Mouse (Mus musculus) right cerebral cortex, adult 18-20 months (tissue): Measurements from ENCODE around the gene Pip5k1b.

Source experiments
- DNase-seq: peaks from one replicate; pipeline ENCODE4 v3.0.0; 2022; ENCODE audit warnings: mixed read lengths

Pip5k1b gene

GRCm38 (mm10) chr19:24408863-24409564 is 146.7 kb downstream of the Pip5k1b start:
- DNase-seq, result no peak

GRCm38 (mm10) chr19:24404716-24405115 is 151.0 kb downstream of the Pip5k1b start:
- no peak for DNase-seq

GRCm38 (mm10) chr19:24403245-24403644 is 152.4 kb downstream of the Pip5k1b start:
- DNase-seq, result no peak

GRCm38 (mm10) chr19:24393920-24394319 is 161.8 kb downstream of the Pip5k1b start:
- no peak for DNase-seq

- DNase-seq, result no peak
These were observed 164.0 kb downstream of the Pip5k1b start for GRCm38 (mm10) chr19:24391519-24392251.

DNA sequence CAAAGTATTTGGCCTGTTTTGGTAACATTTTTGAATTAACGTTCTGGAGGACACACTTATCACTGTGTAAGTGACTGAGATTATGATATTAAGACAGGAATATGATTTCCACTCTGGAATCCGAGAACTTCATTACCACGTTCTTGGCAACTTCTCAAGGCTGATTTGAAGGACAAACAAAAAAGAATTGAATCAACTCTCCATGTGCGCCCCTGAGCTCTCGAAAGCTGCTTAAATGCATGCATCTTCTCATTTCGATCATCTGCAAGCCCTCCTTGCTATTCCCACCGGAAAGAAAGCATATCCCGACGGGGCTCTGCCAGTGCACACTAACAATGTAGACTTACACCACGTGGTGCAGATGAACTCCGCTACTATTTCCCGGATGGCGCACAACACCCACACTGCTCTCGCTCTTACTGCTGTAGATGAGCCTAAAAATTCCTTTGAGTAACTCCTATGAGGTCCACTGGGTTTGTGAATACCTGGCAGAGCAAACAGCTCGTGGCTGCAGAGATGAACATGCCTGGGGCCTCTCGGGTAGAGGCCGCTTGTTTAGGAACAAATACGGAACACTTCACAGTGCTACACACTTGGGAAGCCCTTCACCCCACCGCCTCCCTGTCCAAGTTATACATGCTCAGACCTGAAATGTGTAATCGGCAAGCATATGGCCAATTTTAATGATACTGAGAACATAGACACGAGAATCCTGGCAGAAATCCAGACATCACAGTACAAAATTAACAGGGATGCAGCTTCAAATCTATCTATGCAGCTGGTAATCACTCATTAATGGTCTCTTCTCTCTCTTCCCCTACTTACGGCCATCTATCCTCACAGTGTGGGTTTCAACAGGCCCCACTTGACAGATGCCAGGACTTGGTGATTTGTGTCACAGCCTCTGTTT is 168.5 kb downstream of the Pip5k1b start:
- no peak for DNase-seq

GRCm38 (mm10) chr19:24378470-24378869 is 177.2 kb downstream of the Pip5k1b start:
- DNase-seq, result no peak

DNA sequence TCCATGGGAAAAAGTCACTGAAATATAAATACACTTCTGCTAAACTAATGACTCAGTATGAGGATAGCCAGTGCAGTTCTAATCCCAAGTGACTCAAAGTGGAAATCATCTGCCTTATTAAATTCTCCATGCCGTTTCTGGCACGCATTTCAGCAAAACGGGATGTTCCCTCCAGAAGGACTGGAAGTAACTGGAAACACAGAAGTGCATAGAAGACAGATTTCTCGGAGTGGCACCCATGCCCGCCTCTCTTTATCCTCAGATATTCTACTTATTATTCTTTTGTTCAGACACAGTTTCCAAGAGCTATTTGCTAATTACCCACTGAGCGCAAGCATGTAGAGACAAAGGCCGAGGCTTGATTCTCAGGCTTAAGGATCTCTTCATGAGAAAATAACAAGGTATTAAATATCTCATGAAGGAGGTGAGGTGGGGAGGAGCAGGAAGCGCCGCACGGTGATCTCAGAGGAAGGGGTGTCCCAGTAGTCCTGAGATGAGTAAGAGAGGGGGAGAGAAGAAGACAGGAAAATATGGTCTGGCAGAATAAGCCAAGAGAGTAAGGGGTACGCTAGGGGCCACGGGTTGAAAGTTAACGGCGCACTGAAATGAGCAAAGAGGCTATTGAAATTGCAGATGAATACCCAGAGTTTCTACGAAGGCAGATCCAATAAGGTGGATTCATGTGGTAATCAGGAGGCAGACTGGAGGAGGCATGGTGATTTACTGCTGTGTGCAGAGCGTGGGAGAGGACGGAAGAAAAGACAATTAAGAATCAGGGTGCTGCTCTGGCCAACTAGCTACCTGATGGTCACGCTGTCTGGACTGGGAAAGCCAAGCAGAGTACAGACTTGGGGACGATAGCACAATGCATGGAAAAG is 183.7 kb downstream of the Pip5k1b start:
- peak; percentile 17 for DNase-seq

DNA sequence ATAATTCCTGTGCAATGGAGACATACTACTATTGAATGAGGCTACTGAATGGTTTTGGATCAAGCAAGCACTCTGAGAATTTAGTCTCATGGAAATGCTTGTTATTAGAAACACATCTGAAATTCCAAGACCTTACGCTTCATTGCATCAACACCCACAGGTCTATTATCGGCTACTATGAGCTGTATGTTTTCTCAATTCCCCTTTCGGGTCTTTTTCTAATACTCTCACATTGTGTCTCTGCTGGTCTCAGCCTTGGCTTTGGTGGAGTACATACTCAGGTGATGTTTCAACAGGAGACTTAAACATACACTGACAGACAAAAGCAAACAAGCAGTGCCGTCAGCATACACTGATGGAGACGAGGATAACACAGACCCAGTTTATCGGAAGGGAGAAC is 187.3 kb downstream of the Pip5k1b start:
- no peak for DNase-seq

DNA sequence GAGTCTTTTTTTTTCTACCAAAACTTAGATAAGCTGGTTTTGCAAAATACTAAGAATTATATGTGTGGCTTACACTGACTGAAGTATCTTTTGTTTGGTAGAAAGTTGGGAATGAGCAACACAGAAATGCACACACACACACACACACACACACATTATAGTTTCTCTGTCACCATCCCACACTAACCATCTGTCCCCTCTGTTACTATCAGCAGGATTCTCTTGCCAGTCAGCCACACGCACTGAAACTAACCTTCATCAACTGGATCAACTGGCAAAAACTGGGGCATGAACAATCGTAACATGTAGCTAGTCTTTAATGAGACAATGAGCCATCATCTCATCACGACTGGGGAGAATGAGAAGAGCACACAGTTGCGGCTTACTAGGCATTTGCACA is 187.9 kb downstream of the Pip5k1b start:
- peak; percentile 13 for DNase-seq

GRCm38 (mm10) chr19:24366747-24367146 is 188.9 kb downstream of the Pip5k1b start:
- no peak for DNase-seq

- no peak for DNase-seq
These were observed 192.9 kb downstream of the Pip5k1b start for GRCm38 (mm10) chr19:24362626-24363321.

- no peak for DNase-seq
These were observed 196.4 kb downstream of the Pip5k1b start for GRCm38 (mm10) chr19:24359270-24359669.

DNA sequence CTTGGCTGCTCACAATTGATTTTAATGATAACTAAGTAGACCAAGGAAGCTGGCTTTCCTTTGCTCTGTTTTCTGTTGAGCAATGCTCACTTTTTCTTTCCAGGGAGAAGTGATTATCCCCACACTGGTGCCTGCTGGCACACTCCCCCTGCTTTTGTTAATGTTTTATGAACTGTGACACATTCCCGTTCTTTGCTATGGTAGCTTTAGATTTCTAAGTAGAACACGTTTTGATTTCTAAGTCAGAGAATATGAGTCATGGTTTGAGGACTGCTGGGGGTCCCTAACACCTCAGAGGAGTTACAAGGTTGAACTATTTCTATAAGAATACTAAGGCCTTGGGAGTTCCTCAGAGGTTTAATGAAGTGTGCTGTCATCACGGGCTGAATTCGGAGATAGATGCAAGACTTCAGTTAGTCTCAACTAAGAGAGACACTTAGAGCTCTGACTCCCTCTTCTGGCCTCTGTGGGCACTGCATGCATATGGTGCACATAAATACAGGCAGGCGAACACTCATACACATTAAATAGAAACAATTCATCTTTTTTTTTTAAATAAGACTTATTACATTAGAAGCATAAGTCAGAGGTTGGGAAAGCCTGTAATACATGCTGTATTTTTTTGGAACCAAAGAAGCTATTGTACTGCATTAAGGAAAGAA is 203.2 kb downstream of the Pip5k1b start:
- DNase-seq, result no peak

- DNase-seq, result no peak
These were observed 211.2 kb downstream of the Pip5k1b start for GRCm38 (mm10) chr19:24344501-24344900.

DNA sequence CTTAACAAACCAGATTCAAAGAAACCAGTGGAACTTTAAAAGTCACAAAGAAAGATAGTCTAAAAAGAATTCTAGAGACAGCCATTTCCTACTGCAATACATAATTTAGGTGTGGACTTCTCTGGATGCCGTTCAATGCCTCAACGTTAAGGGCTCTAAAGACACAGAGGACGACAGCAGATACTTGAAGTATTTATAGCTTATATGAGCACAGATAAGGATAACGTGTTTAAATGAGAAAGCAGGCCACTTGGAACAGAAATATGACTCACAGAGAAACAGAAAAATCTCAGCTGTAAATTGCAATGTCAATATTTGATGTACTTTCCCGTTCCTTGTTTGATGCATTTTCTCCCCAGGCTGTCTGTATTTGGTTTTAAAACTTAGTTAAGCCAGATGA is 212.9 kb downstream of the Pip5k1b start:
- no peak for DNase-seq

DNA sequence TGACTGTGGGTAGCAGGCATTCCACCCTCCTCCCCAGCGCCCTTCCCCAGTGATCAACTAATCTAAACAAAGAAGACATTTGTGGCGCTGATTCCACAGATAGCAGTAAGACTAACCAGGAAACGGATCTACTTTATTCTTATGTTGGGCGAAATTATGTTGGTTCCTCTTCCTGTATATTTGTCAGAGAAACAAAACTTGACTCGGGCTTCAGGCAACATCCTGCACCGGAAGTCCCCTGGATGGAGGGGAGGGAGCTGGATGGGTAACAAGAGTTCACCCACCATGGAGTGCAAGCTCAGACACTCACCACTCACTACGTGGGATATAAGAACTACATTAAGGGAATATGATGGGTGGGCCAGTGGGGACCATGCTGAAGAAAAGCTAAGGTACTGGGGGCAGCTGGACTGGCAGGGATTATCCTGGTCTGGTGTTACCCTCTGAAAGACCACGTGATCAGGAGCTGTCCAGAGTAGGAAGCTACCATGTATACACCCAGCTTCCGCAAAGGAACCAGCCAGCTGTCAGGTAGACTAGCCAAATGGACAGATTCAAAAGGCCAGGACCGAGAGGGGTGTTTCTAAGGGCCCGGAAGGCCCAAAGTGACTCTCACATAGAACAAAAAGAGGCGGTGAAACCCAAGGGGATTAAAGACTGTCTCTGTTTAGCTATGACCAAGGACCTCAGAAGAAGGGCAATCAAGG is 219.1 kb downstream of the Pip5k1b start:
- DNase-seq, result no peak

DNA sequence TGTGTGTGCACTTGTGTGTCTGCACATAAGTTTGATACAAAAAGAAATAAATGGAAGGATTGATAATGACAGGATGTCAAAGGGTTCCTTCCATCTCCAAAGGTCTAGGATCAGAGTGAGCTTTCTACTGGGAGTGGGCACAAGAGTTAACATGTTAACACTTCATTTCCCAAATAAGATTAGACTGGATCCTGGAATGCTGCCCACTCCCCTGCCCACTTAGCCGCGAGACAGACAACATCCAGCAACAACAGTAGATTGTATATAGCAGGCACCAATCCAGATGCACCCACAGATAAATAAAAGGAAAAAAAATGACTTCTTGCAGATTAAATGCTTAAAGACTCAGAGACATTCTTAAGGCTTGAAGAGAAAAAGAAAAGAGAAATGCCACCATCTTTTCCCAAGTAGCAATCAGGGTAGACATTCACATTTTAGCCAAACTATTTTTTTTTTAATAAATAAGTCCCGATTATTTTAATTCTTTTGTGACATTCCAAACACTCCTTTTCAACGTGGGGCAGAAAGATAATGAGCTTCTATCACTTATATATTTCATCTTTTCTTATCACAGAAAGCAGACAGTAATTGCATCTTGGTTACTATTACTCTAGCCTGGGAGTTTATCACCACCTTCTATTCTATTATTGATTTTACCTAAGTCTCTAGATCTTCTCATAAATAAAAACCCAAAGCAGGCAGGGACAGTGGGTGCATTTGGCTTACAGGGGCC is 219.9 kb downstream of the Pip5k1b start:
- DNase-seq, result no peak

GRCm38 (mm10) chr19:24332956-24333355 is 222.7 kb downstream of the Pip5k1b start:
- DNase-seq, result no peak

GRCm38 (mm10) chr19:24331274-24331673 is 224.4 kb downstream of the Pip5k1b start:
- no peak for DNase-seq
